Mouse (Mus musculus) ovary, postnatal 14 days (tissue): ENCODE results near the gene Klhdc7b.
A peak's percentile ranks its signal among the peaks of the same experiment; 100 is the strongest.

Experiments
- DNase-seq: peaks from one replicate; pipeline ENCODE4 v3.0.0; 2022; ENCODE audit warnings: low spot score

The Klhdc7b gene

DNA sequence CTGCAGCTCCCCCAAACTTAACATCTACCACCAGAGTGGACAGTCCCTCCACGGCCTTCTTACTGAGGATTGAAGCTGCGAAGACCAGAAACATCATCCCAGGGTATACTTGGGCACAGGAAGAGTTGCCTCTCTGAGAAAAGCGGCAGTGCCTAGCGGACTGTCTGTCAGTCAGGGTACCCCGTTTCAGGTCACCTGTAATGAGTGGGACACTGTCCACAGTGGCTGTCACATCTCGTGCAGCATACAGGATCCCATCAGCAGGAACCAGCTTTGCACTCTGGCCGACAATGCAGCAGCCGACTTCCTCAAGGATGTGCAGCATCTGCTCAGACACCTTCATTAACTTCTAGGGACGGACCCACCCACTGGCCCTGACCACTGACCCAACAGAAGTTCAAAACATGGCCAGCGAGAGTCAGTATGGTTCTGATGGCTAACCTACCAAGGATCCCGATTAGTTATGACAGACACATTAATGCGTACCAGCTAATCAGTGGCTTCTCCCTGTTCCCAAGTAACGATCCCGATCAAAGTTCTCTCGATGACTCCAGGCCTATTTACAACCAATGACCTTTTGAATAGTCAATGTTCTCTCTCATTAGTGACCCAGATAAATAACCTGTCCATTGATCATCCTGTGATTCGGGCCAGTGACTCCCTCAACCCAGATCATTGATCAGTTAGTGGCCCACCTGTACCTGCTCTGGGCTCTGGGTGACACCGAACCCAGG lies 9.7 kb upstream of the Klhdc7b start:
- DNase-seq: no peak

DNA sequence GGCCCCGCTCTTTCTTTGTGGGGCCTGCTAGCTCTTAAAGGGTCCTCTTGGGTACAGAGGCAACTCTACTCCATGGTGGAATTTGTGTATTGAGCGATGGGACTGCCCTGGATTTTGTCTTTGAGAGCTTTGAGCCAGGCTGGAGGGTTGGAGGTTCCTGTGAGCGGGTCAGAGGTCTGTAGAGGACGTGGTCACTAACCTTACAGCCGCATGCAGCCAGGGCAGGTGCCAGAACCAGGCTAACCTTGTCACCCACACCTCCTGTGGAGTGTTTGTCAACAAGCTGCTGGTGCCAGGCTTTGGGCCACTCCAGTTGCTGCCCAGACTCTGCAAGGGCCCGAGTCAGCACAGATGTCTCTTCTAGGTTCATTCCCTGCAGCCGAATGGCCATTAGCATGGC lies 8.7 kb upstream of the Klhdc7b start:
- DNase-seq: no peak

DNA sequence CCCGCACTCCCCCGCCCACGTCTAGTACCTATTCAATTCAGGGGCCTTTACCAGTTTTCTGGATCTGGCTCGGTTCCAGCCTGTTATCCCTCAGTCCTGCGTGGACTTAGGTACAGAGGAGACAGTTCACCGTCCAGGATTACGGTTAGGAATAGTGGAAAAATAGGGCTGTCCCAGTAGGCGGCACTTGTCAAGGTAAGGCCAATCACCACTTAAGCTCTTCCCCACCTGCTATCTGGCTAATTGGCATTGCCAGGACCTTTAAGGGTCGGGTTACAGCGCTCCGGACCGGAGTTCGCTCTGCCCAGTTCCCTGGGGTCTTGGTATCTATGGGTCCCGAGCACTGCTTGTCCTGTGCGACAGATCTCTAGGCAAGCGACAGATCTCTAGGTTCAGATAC lies 7.8 kb upstream of the Klhdc7b start, which contains the start of gene Tymp:
Gene Tymp (minus strand): TSS at position 83 of the 400 bp plus-strand sequence.
- DNase-seq: no peak

DNA sequence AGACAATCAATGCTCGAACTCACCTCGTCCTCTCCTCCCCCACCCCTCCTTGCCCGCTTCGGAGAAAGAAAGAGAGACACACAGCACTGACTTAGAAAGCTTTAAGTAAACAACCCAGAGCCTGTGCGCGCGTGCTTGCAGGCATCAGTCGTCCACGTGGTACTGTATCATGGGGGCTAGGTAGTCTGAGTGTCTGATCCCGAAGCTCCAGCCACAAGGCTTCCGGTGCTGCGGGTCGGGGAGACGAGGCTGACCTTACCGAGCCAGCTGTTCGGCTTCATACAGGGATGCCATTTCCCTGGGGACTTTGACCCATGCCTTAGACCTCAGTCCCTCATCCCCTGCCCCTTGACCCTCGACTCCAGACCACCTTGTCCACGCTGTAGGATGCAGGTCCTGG lies 7.4 kb upstream of the Klhdc7b start:
- no peak for DNase-seq

DNA sequence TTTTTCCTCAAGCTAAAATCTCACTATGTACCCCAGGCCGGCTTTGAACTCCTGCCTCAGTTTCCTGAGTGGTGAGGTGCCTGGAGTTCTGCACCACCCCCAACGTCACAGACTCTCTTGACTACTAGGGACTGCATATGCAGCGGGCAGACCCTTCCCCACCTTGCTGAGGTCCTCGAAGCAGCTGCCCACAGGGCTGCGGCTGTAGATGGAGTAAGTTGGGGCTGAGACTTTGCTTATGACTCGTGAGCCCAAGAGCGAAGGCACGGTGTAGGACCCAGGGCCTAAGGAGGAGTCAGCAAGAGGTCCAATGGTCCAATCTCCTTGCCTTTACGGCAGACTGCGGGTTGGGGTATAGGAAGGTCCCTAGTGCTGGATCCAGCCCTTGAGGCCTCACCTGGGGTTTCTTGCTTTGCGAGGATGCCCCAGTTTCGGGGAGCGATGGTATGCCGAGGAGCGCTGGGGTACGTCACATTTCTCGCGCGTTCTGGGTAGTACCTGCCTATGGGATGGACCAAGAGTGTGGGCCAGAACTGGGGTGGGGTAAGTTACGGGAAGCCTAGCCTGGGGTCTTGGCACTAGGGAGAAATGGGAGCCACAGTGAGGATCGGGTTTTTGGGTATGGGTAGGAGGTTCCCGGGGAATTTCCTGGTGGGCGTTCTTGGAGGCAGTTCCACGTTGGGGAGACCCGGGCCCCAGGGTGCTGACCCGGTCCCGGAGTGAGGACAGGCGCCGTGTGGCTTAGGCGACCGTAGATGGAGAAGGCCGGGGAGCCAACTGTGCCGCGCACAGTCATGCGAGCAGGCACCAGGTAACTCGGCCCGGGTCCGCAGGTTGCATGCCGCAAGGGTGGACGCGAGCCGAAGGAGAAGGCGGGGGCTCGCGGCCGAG lies 6.5 kb upstream of the Klhdc7b start:
- DNase-seq: no peak

DNA sequence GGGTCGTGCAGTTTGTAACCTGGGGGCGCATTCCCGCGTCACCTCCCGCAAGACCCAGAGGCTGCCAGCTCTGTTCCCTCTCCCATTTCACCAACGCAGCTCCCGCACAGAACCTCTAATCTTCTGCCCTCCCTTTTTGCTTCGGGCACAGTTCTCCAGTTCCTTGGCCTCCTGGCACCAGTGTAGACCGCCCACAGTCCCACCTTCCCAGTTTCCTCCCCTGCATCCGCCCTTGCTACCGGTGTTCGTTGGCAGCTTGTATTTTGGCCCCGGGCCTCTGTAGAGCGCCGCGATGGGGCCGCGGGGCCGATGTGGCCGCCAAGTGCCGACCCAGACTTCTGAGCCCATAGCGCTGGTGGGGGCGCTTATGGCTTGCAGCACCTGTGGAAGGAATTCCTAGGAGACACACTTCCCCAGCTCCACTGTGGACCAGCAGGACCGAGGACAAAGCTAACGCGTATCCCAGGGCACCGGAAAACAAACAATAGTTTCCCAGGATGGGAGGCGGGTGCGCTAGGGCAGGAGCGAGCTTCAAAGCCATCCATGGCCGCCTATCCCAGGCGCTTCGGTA lies 5.8 kb upstream of the Klhdc7b start, which contains the start of gene Odf3b:
Gene Odf3b (minus strand): TSS at position 452 of the 571 bp plus-strand sequence.
- peak; percentile 32 for DNase-seq

DNA sequence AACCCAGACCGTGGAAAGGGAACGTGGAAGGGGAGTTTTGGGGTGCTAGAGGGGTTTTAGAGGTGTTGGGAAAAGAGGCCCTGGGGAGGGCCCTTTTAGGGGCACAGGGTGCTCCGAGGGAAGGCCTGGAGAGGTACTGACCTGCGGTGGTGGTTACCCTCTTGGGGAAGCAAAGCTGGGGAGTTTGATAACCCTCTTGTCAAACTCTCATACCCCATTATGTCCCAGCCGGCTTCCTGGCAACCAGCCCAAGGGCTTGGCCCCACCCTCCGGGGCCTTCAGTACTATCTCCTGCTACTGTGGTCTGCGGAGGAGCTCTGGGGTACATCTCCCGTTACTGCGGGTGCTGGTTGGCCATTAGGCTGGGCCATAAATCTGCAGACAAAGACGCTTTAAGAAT lies 5.3 kb upstream of the Klhdc7b start:
- no peak for DNase-seq

DNA sequence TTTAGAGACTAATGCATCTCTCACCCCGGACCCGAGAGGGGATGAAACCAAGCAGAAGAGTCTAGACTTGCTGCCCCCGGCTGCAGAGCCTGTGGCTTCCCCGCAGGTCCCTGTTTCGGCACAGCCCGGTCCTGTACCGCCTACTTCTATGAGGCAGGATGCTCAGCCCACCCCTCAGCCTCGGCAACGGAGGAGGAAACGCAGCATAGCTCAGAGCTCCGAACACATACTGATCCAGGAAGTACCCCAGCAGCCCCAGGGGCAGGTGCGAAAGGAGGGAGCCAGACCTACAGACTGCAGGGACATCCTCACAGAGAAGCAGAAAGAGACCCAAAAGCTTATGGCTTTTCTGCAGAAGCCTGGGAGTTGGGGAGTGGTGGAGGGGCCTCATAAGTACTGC lies 2.4 kb downstream of the Klhdc7b start:
- DNase-seq: no peak

DNA sequence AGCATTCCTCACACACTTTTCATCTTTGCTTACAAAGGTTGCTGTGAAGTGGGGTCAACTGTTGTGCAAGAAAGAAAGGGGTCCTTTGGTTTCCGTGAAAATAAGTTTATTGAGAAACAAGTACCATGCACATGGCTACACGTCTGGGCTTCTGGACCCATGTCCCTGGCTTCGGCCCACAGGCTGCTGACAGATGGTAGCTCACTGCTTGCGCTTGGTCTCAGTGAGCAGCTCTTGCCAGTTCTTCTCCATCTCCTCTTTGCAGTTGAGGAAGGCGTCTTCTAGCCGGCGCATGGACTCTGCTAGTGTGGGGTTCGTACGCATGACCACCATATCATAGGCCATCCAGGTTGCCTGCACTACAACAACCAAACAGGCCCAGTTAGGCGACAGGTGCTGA lies 5.4 kb downstream of the Klhdc7b start:
- DNase-seq: no peak

DNA sequence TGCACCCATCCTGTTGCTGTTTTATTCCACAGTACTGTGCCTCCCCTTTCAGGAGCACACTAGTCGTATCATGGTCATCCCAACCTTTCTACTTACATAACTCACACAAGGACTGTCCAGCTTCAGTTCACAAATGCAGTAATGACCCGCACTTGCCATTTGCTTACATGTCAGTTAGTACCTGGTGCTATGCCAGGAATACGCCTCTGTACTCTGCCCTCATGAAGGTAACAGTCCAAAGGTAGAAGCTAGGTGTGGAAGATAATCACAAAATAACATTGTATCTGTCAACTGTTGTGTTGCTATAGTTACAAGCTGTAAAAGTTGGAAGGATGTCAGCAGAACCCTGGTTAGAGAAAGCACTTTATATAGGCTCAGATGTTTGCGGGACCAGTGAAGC lies 12.2 kb downstream of the Klhdc7b start:
- no peak for DNase-seq

DNA sequence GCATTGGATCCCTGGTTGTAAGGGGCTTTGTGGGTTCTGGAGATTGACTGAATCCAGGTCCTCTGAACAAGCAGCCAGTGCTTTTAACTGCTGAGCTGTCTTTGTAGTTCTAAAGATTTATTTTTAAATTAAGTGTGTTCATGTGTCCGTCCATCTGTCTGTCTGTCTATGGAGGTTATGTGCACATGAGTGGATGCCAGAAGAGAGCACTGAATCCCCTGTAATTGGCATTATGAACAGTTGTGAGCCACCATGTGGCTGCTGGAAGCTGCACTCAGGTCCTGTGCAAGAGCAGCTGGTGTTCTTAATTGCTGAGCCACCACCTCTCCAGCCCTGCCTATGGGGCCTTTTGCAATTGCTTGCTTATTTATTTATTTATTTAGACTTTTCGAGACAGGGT lies 13.4 kb downstream of the Klhdc7b start:
- no peak for DNase-seq

DNA sequence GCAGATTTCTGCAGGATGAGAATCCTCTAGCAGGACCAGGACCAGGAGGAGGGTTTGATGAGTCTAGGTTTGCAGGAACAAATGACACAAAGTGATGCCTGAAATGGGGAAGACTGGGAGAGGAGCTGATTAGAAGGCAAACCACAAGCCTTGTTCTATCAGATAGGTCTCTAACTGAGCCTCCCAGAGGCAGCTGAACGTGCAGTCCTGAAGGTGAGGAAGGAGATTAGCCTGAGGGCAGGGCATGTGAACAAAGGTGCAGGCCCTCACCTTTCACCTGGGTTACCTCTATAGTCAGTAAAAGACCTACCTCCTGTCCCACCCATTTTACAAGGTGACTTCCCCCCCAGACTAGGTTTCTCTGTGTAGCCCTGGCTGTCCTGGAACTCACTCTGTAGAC lies 15.0 kb downstream of the Klhdc7b start:
- no peak for DNase-seq

DNA sequence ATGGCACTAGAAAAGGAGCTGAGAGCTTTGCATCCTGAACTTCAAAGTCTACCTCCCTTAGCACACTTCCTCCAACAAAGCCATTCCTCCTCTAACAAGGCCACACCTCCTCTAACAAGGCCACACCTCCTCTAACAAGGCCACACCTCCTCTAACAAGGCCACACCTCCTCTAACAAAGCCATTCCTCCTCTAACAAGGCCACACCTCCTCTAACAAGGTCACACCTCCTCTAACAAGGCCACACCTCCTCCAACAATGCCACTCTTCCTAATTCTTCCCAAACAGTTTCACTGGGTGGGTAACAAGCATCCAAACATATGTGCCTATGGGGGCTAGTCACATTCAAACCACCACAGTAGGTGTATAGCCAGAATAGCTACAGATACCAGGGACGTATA lies 17.8 kb downstream of the Klhdc7b start:
- no peak for DNase-seq

DNA sequence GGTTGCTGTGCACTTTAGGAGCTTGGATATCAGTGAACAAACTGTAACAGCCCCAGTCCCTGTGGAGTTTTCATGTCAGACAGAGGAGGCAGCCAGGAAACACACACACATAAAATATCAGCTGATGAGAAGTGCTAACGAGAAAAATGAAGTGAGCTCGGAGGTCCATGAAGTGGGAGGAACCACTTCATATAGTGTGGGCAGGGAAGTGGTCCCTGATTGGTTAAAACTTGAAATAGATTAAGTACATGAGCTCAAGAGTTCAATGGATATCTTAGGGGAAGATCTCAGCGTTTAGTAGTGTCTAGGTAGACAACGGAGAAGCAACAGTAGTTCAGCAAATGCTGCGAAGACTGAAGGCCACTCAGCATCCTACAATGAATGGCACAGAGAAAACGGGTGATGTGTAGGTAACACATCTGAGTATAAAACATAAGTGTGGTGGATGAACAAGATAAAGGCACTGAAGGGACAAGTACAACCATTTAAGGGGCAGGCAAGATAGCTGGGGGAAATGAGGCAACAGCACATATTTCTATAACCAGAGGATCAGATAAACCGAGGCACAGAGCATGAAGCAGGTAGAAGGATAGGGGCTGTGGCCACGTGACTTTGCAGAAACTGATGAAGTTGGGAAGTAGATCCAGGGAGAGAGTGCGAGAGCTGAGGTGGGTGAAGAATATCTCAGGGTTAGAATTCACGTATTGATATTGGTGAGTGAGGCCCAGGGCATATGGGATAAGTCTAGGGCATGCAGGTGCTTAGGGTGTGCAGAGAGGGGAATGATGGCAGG lies 20.3 kb downstream of the Klhdc7b start:
- DNase-seq: no peak

DNA sequence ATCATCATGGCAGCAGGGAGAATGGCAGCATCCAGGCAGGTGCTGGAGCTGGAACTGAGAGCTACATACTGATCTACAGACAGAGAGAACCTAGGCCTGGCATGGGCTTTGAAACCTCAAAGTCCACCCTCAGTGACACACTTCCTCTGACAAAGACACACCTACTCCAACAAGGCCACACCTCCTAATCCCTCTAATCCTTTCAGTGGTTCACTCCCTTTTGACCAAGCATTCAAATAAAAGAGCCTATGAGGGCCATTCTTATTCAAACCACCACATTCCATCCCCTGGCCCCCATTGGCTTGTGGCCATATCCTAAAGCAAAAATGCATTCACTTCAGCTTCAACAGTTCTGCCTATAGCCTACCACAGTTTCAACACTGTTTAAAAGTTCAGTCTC lies 22.0 kb downstream of the Klhdc7b start:
- DNase-seq: no peak

DNA sequence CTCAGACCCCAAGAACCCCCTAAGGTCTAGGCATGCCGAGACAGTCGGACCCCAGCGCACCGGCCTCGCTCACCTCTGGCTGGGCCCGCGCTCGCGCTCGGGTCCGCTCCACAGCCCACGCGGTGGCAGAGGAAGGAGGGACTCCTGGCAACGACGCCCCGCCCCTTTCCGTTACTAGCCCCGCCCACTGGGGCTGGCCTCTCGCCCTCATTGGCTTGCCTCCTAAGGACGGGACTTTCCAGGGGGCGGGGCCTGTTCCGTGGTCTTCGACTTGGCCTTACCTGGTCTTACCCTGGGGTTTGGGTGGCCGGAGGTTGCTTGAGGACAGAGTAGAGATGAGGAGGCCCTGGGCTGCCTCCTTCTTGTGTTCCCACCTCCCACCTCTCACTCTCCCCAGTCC lies 25.4 kb downstream of the Klhdc7b start, which contains the start of gene Syce3:
Gene Syce3 (minus strand): TSS at position 386 of the 400 bp plus-strand sequence.
- no peak for DNase-seq

DNA sequence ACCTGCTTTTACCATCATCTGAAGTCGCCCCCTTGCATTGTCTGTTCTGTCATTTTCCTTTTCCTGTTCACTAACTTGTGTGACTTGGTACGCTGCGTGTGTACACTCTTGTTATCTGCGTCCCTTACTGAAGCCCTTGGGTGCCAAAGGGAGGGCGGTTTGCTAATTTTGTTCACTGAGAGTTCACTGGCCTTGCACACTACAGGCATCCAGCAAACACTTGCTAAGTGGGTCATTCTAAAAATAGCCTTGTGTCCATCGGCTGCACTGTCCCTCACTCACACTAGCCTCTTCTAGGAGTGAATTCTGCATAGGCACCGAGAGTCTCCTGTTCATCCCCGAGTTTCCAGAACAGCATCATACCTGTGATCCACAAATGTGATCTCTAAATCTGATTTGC lies 30.6 kb downstream of the Klhdc7b start:
- no peak for DNase-seq

DNA sequence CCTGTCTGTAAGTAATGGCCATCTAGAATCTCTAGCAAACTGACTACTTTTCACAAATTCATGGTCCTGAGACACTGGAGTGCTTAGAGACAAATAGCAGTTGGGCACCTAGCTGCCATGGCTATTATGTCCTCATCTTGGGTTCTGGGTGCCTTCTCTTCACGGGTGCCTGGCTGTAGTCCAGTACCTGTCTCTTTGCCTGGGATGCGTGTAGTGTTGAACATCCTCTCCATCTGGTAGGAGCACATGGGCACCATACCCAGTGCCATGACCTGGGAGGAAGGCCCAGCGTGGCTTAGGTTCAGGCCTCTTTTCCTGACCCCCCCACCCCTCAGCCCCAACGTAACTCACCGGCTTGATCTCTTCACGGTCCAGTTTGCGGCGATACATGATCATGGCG lies 37.2 kb downstream of the Klhdc7b start:
- no peak for DNase-seq

DNA sequence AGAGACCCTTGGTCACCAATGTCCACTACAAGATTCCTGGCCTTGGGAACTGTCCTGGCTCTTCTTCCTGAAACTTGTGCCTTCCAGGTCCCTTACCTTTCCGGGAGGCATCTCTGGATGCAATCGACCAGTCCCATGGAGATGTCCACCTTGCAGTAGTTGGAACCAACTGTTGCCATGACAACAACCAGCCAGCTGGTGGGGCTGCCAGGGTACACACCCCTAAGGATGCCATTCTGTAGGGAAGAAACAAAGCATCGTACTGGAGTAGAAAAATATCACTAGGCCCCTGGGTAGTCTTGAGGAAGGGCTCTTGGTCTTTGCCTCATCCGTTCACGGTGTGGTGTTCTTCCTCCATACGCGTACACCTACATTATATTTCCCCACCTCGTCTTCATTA lies 39.9 kb downstream of the Klhdc7b start:
- DNase-seq: no peak

DNA sequence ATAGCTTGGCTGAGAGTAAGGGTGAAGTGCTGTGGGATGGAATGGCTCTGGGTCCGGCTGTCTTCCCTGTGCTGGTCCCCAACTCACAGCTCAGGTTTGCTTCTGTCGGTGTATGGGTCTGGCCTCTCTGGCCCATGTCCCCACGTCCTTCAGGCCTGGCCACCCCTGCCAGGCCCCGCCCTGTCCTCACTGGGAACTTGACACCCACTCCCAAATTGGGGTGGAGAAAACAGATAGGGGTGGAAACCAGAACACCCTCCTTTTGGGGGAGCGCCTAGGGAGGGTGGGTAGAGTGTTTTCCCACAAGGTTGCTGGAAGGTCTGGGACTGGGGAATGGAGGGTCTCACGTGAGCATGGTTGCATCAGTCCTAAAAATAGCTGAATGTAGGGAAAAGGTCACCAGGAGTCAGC lies 41.0 kb downstream of the Klhdc7b start, which contains the start of gene Cpt1b:
Gene Cpt1b (minus strand): TSS at position 153 of the 411 bp plus-strand sequence.
- no peak for DNase-seq

DNA sequence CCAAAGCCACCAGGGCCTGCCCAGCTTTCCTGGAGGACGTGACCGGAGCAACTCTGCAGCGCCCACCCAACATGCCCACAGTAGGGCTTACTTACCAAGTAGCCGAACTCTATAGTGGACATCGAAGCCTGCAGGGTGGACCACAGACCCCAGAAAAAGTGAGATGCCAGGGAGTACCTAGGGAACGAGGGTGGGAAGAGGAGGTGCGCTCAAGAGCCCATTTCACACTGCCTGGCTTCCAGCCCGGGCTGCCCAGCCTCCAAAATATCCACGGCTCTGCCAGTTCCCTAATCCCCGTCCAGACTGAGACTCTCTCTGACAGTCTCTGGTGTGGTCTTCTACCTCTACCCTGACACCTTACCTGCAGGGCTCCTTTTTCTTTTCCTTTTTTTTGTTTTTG lies 42.0 kb downstream of the Klhdc7b start:
- no peak for DNase-seq
